Mouse (Mus musculus) lung, postnatal 0 days (tissue): ENCODE measurements around the gene Neurog1. TPM values are rescaled to one million over a fixed set of nuclear protein-coding genes. Genes with fewer than 3 reads are reported as not detected.

ENCODE experiments used
- ATAC-seq: fragments of 200-750 bp; cut with Nextera tagmentation; 2 replicates; pipeline ENCODE4 v1.8.0; 2017; ENCODE audit warnings: moderate library complexity
- DNase-seq: peaks from one replicate; pipeline ENCODE4 v3.0.0-alpha.2; 2016; ENCODE audit warnings: low spot score
- H3K27ac ChIP-seq: fragments of 300-500 bp; sonication (generic); 2 replicates; pipeline ENCODE4 v1.5.1; 2014; ENCODE audit warnings: antibody characterized with exemption, mild to moderate bottlenecking, low read length, mixed read lengths
- H3K27me3 ChIP-seq: fragments of 300-500 bp; sonication (generic); replicated peaks from 2 replicates; pipeline ENCODE4 v1.6.1; 2014; ENCODE audit warnings: low read length, mixed read lengths; ENCODE audit not compliant: insufficient read depth
- H3K36me3 ChIP-seq: fragments of 300-500 bp; sonication (generic); 2 replicates; pipeline ENCODE4 v1.6.1; 2014; ENCODE audit warnings: low read length, mixed read lengths; ENCODE audit not compliant: insufficient read depth
- H3K4me1 ChIP-seq: fragments of 300-500 bp; sonication (generic); 2 replicates; pipeline ENCODE4 v1.6.1; 2014; ENCODE audit warnings: antibody characterized with exemption, low read depth, low read length, mixed read lengths; ENCODE audit not compliant: insufficient read depth
- H3K4me2 ChIP-seq: fragments of 300-500 bp; sonication (generic); replicated peaks from 2 replicates; pipeline ENCODE4 v1.6.1; 2014; ENCODE audit warnings: low read depth, mild to moderate bottlenecking, low read length, moderate library complexity, mixed read lengths
- H3K4me3 ChIP-seq: fragments of 300-500 bp; sonication (generic); 2 replicates; pipeline ENCODE4 v1.5.1; 2014; ENCODE audit warnings: low read depth, low read length
- H3K9ac ChIP-seq: fragments of 300-500 bp; sonication (generic); replicated peaks from 2 replicates; pipeline ENCODE4 v1.6.1; 2014; ENCODE audit warnings: low read depth, mild to moderate bottlenecking
- H3K9me3 ChIP-seq: fragments of 300-500 bp; sonication (generic); 2 replicates; pipeline ENCODE4 v1.6.1; 2016; ENCODE audit warnings: low read length, mixed read lengths
- CTCF ChIP-seq: IDR thresholded peaks from 2 replicates; pipeline ENCODE4 v1.5.1; 2016; ENCODE audit warnings: antibody characterized with exemption, mild to moderate bottlenecking
- EP300 ChIP-seq: IDR thresholded peaks from 2 replicates; pipeline ENCODE4 v1.6.1; 2016; ENCODE audit warnings: antibody characterized with exemption, mild to moderate bottlenecking, control low read depth
- WGBS: fragments of 180-500 bp; shearing (Covaris S2); extraction: QIAGEN DNeasy Blood & Tissue Kit; methylation state at CpG from one replicate; pipeline ENCODE4 v1.1.7; 2014; 5-methylcytosine and 5-hydroxymethylcytosine counted together
- polyA plus RNA-seq: library from polyadenylated mRNA; unstranded; fragments of >200 nt; fragmentation: Nextera tagmentation; extraction: Ambion mirVana; gene quantifications from 2 replicates; pipeline ENCODE4 v1.2.1, GENCODE M21; 2015

Neurog1 gene
- polyA plus RNA-seq, 1 experiment from 2014 or later = not detected

GRCm38 (mm10) chr13:56222849-56223246, 29.1 kb downstream of the Neurog1 start:
- Histone ChIP-seq H3K27ac (no peak overlapping the region), H3K27me3 (peaks cover 14% of the 10 kb centered on the region; the same call in 1 of the 2 replicates), H3K4me1 (0 out of 2 replicates have a peak, but pooled peaks cover 4% of the 10 kb centered on the region), H3K9ac (no peak overlapping the region), H3K9me3 (no peaks in the 10 kb centered on the region), H3K4me2 (no peak overlapping the region), H3K36me3 (no peaks in the 10 kb centered on the region), H3K4me3 (no peak overlapping the region)
- ATAC-seq (no peak), DNase-seq (no peak)
- 12% methylated on average over 4 of the region's 4 CpGs for WGBS
- TF ChIP-seq EP300 = no peak
- no peak for TF ChIP-seq CTCF

GRCm38 (mm10) chr13:56221995-56222848, 29.7 kb downstream of the Neurog1 start:
- Histone ChIP-seq H3K4me2 (peak overlapping the region; percentile 53), H3K4me3 (peak overlapping the region; percentile 23), H3K9ac (no peak overlapping the region), H3K36me3 (no peaks in the 10 kb centered on the region), H3K9me3 (no peaks in the 10 kb centered on the region), H3K4me1 (0 out of 2 replicates have a peak, but pooled peaks cover 4% of the 10 kb centered on the region), H3K27ac (no peak overlapping the region), H3K27me3 (peaks cover 14% of the 10 kb centered on the region; the same call in 1 of the 2 replicates)
- TF ChIP-seq CTCF = no peak
- TF ChIP-seq EP300 = no peak
- no peak for DNase-seq
- ATAC-seq = peak; percentile 17; the same call in 1 of the 2 replicates
- 7% methylated on average over 50 of the region's 50 CpGs for WGBS

DNA sequence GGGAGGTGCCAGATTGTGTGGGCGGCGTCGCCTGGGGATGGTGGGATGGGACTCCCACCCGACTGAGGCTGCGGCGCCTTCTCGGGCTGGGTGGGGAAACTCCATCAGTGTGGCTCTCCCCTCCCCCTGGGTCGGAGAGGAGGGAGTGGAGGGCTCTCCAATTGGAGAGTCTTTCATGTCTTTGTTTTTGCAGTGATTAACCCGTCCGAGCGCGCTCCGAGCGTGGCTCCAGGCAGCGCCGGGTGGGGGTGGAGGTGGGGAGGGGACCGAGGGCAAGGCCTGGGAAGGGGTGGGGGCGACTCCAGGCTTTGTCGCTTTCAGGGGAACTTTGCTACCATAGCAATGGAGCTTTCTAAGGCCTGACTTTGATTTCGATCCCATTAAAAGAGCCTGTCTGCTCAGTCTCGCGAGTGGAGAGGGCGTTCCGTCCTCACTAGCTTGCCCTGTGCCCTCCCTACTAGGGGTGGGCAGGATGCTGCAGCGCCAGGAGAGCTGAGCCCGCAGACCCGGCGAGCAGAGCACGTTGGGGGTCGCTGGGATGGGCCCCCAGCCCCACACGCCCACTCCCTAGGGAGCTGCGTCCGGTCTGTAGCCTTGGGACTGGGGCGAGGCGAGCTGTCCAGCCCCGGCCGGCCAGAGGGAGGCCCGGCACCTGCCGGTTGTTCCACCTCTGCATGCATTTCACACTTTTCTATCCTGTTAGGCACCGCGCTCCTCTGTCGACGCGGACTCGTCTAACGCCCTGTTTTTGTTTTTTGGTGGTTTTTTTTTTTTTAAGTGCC, 30.6 kb downstream of the Neurog1 start:
- no peak for ATAC-seq
- H3K27ac ChIP-seq = no peak overlapping the region
- no peaks in the 10 kb centered on the region for H3K36me3 ChIP-seq
- peak overlapping the region; percentile 53 for H3K4me2 ChIP-seq
- H3K4me3 ChIP-seq = peak overlapping the region; percentile 23
- no peak for DNase-seq
- 0 out of 2 replicates have a peak, but pooled peaks cover 4% of the 10 kb centered on the region for H3K4me1 ChIP-seq
- WGBS = 2% methylated on average over 44 of the region's 46 CpGs
- no peaks in the 10 kb centered on the region for H3K9me3 ChIP-seq
- peaks cover 14% of the 10 kb centered on the region; the same call in 1 of the 2 replicates for H3K27me3 ChIP-seq
- H3K9ac ChIP-seq = no peak overlapping the region
- no peak for TF ChIP-seq CTCF
- TF ChIP-seq EP300 = no peak

DNA sequence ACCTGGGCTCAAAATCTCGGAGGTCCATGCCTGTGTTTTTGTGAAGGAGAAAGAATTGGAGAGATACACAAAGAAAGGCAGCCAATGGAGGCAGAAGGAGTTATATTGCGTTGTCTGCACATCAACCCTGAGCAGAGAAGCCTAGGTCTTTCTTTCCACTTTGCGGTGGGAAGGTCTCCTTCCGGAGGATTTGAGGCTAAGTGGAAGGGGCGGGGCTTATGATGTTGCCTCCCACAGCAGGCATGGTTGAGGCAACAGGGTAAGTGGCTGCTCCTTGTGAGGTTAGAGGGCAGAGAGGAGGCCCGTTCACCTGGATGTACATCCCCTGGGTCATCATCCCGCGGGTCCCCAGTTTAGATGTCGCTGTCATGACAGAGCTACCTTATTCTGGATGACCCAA, 32.7 kb downstream of the Neurog1 start:
- WGBS = 58% methylated on average over 9 of the region's 9 CpGs
- no peak overlapping the region for H3K9ac ChIP-seq
- H3K4me3 ChIP-seq = no peak overlapping the region
- peaks cover 14% of the 10 kb centered on the region; the same call in 1 of the 2 replicates for H3K27me3 ChIP-seq
- H3K27ac ChIP-seq = no peak overlapping the region
- no peak for ATAC-seq
- no peak for DNase-seq
- TF ChIP-seq EP300 (no peak), CTCF (no peak)
- 0 out of 2 replicates have a peak, but pooled peaks cover 4% of the 10 kb centered on the region for H3K4me1 ChIP-seq
- H3K4me2 ChIP-seq = no peak overlapping the region
- no peaks in the 10 kb centered on the region for H3K9me3 ChIP-seq
- H3K36me3 ChIP-seq = no peaks in the 10 kb centered on the region

DNA sequence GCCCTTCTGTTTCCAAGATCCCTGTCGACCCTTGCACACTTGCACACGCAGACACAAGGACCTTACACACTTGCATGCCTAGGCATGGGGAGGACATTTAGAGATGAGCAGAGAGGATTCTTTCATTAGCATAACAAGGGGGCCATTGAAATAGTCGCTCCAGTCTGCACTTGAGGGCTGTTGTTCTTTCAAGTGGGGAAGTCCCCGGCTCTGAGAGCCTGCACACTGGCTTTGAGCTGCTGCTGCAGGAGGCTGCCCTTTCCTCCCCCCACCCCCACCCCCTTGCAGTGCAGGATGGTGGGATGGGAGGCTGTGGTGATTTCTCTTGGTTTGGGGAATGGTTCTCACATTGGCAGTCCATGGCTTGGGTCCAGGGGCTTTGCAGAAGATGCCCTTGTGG, 35.9 kb downstream of the Neurog1 start:
- WGBS = 23% methylated on average over 4 of the region's 4 CpGs
- Histone ChIP-seq H3K4me2 (no peak overlapping the region), H3K9me3 (no peaks in the 10 kb centered on the region), H3K27ac (no peak overlapping the region), H3K4me1 (no peaks in the 10 kb centered on the region), H3K27me3 (no peaks in the 10 kb centered on the region), H3K4me3 (no peak overlapping the region), H3K9ac (no peak overlapping the region), H3K36me3 (no peaks in the 10 kb centered on the region)
- DNase-seq (no peak), ATAC-seq (no peak)
- TF ChIP-seq EP300 (no peak), CTCF (no peak)

- Histone ChIP-seq H3K36me3 (no peaks in the 10 kb centered on the region), H3K4me2 (no peak overlapping the region), H3K9me3 (no peaks in the 10 kb centered on the region), H3K9ac (no peak overlapping the region), H3K27me3 (no peaks in the 10 kb centered on the region), H3K27ac (no peak overlapping the region), H3K4me1 (no peaks in the 10 kb centered on the region), H3K4me3 (no peak overlapping the region)
- TF ChIP-seq EP300 = no peak
- no peak for TF ChIP-seq CTCF
- 44% methylated on average over 5 of the region's 5 CpGs for WGBS
- DNase-seq = no peak
- no peak for ATAC-seq
These were observed 37.3 kb downstream of the Neurog1 start for GRCm38 (mm10) chr13:56214633-56215032.
